Mouse (Mus musculus): ENCODE results near the gene Prss23. TPM values are rescaled to one million over a fixed set of nuclear protein-coding genes. Genes with fewer than 3 reads are reported as not detected.
A peak's percentile ranks its signal among the peaks of the same experiment; 100 is the strongest.

Prss23 gene
- total and polyA plus RNA-seq, 3 experiments: 1.1 to 2.6 (median 1.3) TPM

GRCm38 (mm10) chr7:89508672-89509071 is 18.3 kb downstream of the Prss23 start:
- H3K27ac ChIP-seq (ENCODE audit: insufficient read depth, low read depth): no peak overlapping the region
- no peaks in the 10 kb centered on the region for H3K36me3 ChIP-seq (replicated peaks in 1 of 2; ENCODE audit: control insufficient read depth in 1 of 2, insufficient read depth in 1 of 2, low read length in 1 of 2)
- no peaks in the 10 kb centered on the region for H3K9me3 ChIP-seq (replicated peaks; ENCODE audit: low read length)
- no peak for DNase-seq (ENCODE audit: extremely low read depth)
- no peak overlapping the region for H3K4me3 ChIP-seq (replicated peaks in 1 of 3; ENCODE audit: low read depth in 2 of 3, low read length in 2 of 3, poor library complexity in 1 of 3)
- H3K9ac ChIP-seq (ENCODE audit: insufficient read depth, low read depth): no peak overlapping the region
- in situ Hi-C loops (cut with MboI; ENCODE audit: low pct_ligation_motif_present, low pct_unique_long_range_greater_than_20kb, low sequenced_read_pairs) (no loop called here), dilution Hi-C loops (cut with MboI; ENCODE audit: extremely low pct_ligation_motif_present, extremely low pct_unique_long_range_greater_than_20kb, low sequenced_read_pairs) (no loop called here)
- no peaks in the 10 kb centered on the region for H3K4me1 ChIP-seq (ENCODE audit: control insufficient read depth in 1 of 2, insufficient read depth in 2 of 2)
- TF ChIP-seq SMC3 (IDR thresholded peaks at IDR 0.05; ENCODE audit: low read depth, low read length) (no peak), TCF12 (IDR thresholded peaks at IDR 0.05; ENCODE audit: low read depth, low read length) (no peak), IRF4 (IDR thresholded peaks at IDR 0.05; ENCODE audit: low read depth, low read length) (no peak), ZC3H11A (IDR thresholded peaks at IDR 0.05; ENCODE audit: low read depth, low read length) (no peak), HCFC1 (IDR thresholded peaks at IDR 0.05; ENCODE audit: low read depth, low read length) (no peak), KAT2A (IDR thresholded peaks at IDR 0.05; ENCODE audit: insufficient replicate concordance, low read length) (no peak), MYC (IDR thresholded peaks at IDR 0.05; ENCODE audit: low read depth, low read length) (no peak), POLR2AphosphoS2 (IDR thresholded peaks at IDR 0.05; ENCODE audit: low read depth, low read length) (no peak), RCOR1 (conservative IDR thresholded peaks at IDR 0.05; ENCODE audit: low read depth, low read length) (no peak)
- H3K4me2 ChIP-seq (ENCODE audit: insufficient read depth, low read depth, poor library complexity, severe bottlenecking): no peak overlapping the region
- no peaks in the 10 kb centered on the region for H3K79me2 ChIP-seq (replicated peaks; ENCODE audit: control insufficient read depth, extremely low read depth, insufficient read depth, poor library complexity, severe bottlenecking)
- H3K27me3 ChIP-seq (replicated peaks): no peaks in the 10 kb centered on the region

- in situ Hi-C loops (cut with MboI; ENCODE audit: low pct_ligation_motif_present, low pct_unique_long_range_greater_than_20kb, low sequenced_read_pairs) (no loop called here), dilution Hi-C loops (cut with MboI; ENCODE audit: extremely low pct_ligation_motif_present, extremely low pct_unique_long_range_greater_than_20kb, low sequenced_read_pairs) (no loop called here)
- Histone ChIP-seq H3K4me3 (replicated peaks in 1 of 3; ENCODE audit: low read depth in 2 of 3, low read length in 2 of 3, poor library complexity in 1 of 3) (no peak overlapping the region), H3K79me2 (replicated peaks; ENCODE audit: control insufficient read depth, extremely low read depth, insufficient read depth, poor library complexity, severe bottlenecking) (no peaks in the 10 kb centered on the region), H3K27me3 (replicated peaks) (peaks cover 10% of the 10 kb centered on the region), H3K4me2 (ENCODE audit: insufficient read depth, low read depth, poor library complexity, severe bottlenecking) (peak overlapping the region; percentile 97), H3K27ac (ENCODE audit: insufficient read depth, low read depth) (no peak overlapping the region), H3K9ac (ENCODE audit: insufficient read depth, low read depth) (no peak overlapping the region), H3K36me3 (replicated peaks in 1 of 2; ENCODE audit: control insufficient read depth in 1 of 2, insufficient read depth in 1 of 2, low read length in 1 of 2) (no peaks in the 10 kb centered on the region), H3K9me3 (replicated peaks; ENCODE audit: low read length) (no peaks in the 10 kb centered on the region), H3K4me1 (ENCODE audit: control insufficient read depth in 1 of 2, insufficient read depth in 2 of 2) (peaks cover 0 to 5% of the 10 kb centered on the region in 2 experiments; a peak in 2 of 4 replicates)
- TF ChIP-seq MAZ (IDR thresholded peaks at IDR 0.05; ENCODE audit: low read depth, low read length) (no peak), SMC3 (IDR thresholded peaks at IDR 0.05; ENCODE audit: low read depth, low read length) (peak; percentile 90), ZC3H11A (IDR thresholded peaks at IDR 0.05; ENCODE audit: low read depth, low read length) (peak; percentile 73), CHD2 (IDR thresholded peaks at IDR 0.05; ENCODE audit: low read length) (no peak), EP300 (IDR thresholded peaks at IDR 0.05; ENCODE audit: low read length) (peak; percentile 38; the same call in 1 of the 2 replicates), ZNF384 (IDR thresholded peaks at IDR 0.05; ENCODE audit: low read depth, low read length) (no peak), JUND (conservative IDR thresholded peaks at IDR 0.05; ENCODE audit: low read depth, low read length) (no peak), RAD21 (IDR thresholded peaks at IDR 0.05; ENCODE audit: low read depth, low read length) (peak; percentile 96), KAT2A (IDR thresholded peaks at IDR 0.05; ENCODE audit: insufficient replicate concordance, low read length) (no peak), GABPA (IDR thresholded peaks at IDR 0.05; ENCODE audit: insufficient replicate concordance, low read depth, low read length) (no peak), NRF1 (IDR thresholded peaks at IDR 0.05; ENCODE audit: low read depth, low read length) (no peak), SIN3A (IDR thresholded peaks at IDR 0.05; ENCODE audit: low read length) (no peak), RCOR1 (conservative IDR thresholded peaks at IDR 0.05; ENCODE audit: low read depth, low read length) (no peak), CTCF (conservative IDR thresholded peaks at IDR 0.05 in 1 of 2, IDR thresholded peaks at IDR 0.05 in 1 of 2; ENCODE audit: low read depth in 2 of 2, low read length in 2 of 2) (peak; percentile 61 to 89)
- DNase-seq (ENCODE audit: extremely low read depth): peak; percentile 61
Observed at GRCm38 (mm10) chr7:89499516-89500307, 27.3 kb downstream of the Prss23 start.
